Comparison of ENCODE assay signal across 25 mouse cellular contexts in the genomic region with DNA sequence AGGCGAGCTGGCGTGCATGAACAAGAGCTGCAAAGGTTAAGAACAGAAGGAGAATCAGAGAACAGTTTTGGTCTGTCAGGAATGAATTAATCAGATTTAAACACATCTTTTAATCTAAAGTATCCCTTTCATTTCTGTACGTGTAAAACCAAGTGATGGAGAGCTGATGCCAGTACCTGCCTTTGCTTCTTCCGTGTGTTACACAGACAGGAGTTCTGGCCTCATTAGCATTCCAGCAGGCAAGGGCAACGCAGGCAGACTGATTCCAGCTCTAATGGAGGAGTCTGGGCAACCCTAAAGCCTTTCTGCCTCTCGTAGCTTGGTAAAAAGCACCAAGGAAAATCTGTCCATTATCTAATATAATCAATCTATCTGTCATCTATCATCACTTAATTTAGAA.
"Had no signal": no experiment of that assay in that cellular context is flagged by ENCODE, and none has a peak within 500 bp of the region (broad histone marks: within the 10 kb centered on the region; RNA-seq: fewer than 3 reads in every experiment).

No protein-coding gene starts in this region.

- H3K4me2 ChIP-seq: heart, embryonic 11.5 days; heart, embryonic 13.5 days; heart, embryonic 15.5 days; hindbrain, embryonic 14.5 days; intestine, embryonic 15.5 days; limb, embryonic 12.5 days; liver, embryonic 11.5 days had no signal

- H3K36me3 ChIP-seq: heart, embryonic 13.5 days; heart, embryonic 15.5 days; intestine, embryonic 15.5 days; limb, embryonic 10.5 days; limb, embryonic 12.5 days had no signal

- H3K27ac ChIP-seq: heart, adult 2 months; heart, embryonic 13.5 days; heart, embryonic 15.5 days; hindbrain, embryonic 14.5 days; intestine, embryonic 15.5 days; layer of hippocampus, adult 2 months; left cerebral cortex, adult 2 months; limb, embryonic 10.5 days; limb, embryonic 12.5 days had no signal

- H3K4me3 ChIP-seq: heart, adult 2 months; heart, embryonic 13.5 days; heart, embryonic 15.5 days; intestine, embryonic 15.5 days; layer of hippocampus, adult 2 months; left cerebral cortex, adult 2 months; limb, embryonic 10.5 days; limb, embryonic 12.5 days had no signal

- H3K4me1 ChIP-seq: heart, embryonic 15.5 days; intestine, embryonic 15.5 days; limb, embryonic 10.5 days; limb, embryonic 12.5 days had no signal

- H3K9ac ChIP-seq: heart, embryonic 13.5 days; heart, embryonic 15.5 days; hindbrain, embryonic 14.5 days; intestine, embryonic 15.5 days; limb, embryonic 12.5 days had no signal

- DNase-seq: gastrocnemius, postnatal 14 days; gastrocnemius, postnatal 36 days; heart, adult 11 months; heart, adult 2 months; heart, postnatal 14 days; heart, postnatal 36 days; kidney, adult 18-20 months; kidney, adult 8-10 months; kidney, postnatal 10 days; kidney, postnatal 25 days; kidney, postnatal 4 days; liver had no signal

- H3K27me3 ChIP-seq: heart, embryonic 13.5 days; heart, embryonic 15.5 days; intestine, embryonic 15.5 days; limb, embryonic 12.5 days had no signal

- H3K9me3 ChIP-seq: heart, embryonic 13.5 days; heart, embryonic 15.5 days; intestine, embryonic 15.5 days; limb, embryonic 10.5 days; limb, embryonic 12.5 days had no signal

- ATAC-seq: hindbrain, embryonic 16.5 days; inflammation-experienced regulatory T-cells, adult 6 months; intestine, embryonic 15.5 days; intestine, postnatal 0 days had no signal
